Mouse (Mus musculus) urinary bladder, postnatal 25 days (tissue): Measurements from ENCODE around the gene Ccl27b.
"Not testable (repeated sequence)": the region's sequence is repeated elsewhere in the genome, so short reads cannot be mapped to it uniquely, and the experiment has no call there.

ENCODE experiments used
- DNase-seq: peaks from one replicate; pipeline ENCODE4 v3.0.0; 2022; ENCODE audit warnings: low spot score

Gene Ccl27b

DNA sequence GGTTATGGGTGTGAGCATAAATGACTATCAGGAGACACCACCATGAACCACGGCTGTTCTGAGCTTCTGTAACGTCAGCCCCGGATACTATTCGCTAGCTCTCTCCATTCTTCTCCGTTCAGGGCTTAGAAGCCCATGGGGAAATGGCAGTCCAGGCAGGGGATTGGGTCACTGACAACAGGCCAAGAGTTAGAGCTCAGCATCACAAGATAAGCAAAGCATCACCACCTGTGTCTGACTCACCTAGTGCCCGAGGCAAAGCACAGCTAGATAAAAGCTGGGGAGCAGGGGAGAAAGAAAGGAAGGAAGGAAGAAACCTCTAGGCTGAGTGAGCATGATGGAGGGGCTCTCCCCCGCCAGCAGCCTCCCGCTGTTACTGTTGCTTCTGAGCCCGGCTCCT is at the start of gene Ccl27b:
Gene Ccl27b, plus strand, starts transcription at position 301 of the 400 bp plus-strand sequence.
- not testable (repeated sequence) for DNase-seq

DNA sequence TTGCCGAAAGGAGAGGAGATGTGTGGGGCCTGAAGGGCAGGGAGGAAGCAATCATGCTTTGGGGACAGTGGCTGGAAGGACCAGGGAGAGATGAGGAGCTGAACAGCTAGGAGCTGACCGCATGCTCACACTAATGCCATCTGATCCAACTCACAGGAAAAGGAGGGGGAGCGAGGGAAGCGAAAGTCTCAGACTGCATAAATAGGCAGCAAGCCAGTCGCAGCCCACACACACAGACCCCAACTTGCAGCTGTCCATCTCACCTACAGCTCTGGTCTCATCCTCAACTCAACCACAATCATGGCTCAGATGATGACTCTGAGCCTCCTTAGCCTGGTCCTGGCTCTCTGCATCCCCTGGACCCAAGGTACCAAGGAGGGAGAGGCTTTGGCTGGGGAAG is 43.2 kb upstream of the Ccl27b start, which contains the start of gene Gm10591:
Gene Gm10591, plus strand, starts transcription at position 301 of the 400 bp plus-strand sequence.
- DNase-seq = not testable (repeated sequence)

GRCm38 (mm10) chr4:42629419-42629818 is 25.6 kb upstream of the Ccl27b start, which contains the start of gene Gm2564:
Gene Gm2564 (plus strand): TSS chr4:42629719.
- not testable (repeated sequence) for DNase-seq

GRCm38 (mm10) chr4:42661793-42662192 is 6.7 kb downstream of the Ccl27b start, which contains the start of gene Il11ra2:
Gene Il11ra2 (minus strand): TSS chr4:42661893.
- DNase-seq = not testable (repeated sequence)

DNA sequence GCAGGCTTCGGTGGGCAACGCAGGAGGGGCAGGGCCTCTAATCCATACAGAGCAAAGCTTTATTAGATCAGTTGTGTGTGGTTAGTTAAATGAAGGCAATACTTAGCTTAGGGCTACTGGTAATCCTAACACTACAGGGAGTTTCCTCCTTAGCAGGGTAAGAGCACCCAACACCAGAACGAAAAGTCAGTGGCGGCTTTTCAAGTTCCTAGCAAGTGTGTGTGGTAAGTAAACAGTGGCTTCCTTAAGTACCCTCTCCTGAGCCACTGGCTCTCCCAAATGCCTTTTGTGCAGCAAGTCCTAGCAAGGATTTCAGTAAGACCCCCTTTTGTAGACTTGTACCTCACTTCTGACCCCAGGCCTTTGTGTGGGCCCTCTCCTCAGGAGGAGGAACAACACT is 20.4 kb downstream of the Ccl27b start:
- DNase-seq = not testable (repeated sequence)

GRCm38 (mm10) chr4:42679365-42679764 is 24.3 kb downstream of the Ccl27b start:
- not testable (repeated sequence) for DNase-seq

- not testable (repeated sequence) for DNase-seq
Observed at GRCm38 (mm10) chr4:42680374-42681356, 25.6 kb downstream of the Ccl27b start.

GRCm38 (mm10) chr4:42681473-42682182 is 26.6 kb downstream of the Ccl27b start:
- DNase-seq = not testable (repeated sequence)

DNA sequence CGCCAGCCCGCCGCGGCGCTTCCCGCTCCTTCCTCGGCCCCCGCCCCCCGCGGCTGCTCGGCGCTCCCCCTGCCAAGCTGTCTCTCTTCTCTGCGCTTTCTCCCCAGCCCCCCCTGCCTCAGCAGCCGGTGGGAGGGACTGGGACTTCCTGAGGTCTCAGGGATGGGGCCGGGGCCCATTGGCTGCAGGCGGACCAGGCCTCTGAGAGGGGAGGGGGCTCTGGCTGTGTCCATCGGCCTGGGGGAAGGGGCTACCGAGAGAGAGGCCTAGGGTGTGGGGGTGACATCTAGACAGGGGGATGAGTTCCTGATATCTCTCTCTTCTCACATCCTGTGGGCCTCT is 27.1 kb downstream of the Ccl27b start:
- not testable (repeated sequence) for DNase-seq
